Mouse (Mus musculus): ENCODE data around the gene Hist1h2ad.
"Not testable (repeated sequence)": the region's sequence is repeated elsewhere in the genome, so short reads cannot be mapped to it uniquely, and the experiment has no call there.

GRCm38 (mm10) chr13:23575864-23576313 lies 1.7 kb downstream of the Hist1h2ad start:
- TF ChIP-seq TAL1, GATA1 (IDR thresholded peaks at IDR 0.05; ENCODE audit: low read length): not testable (repeated sequence)

Data from erythroblast, embryonic 14.5 days (primary cell).